Mouse (Mus musculus) 3T3-L1 (cell line): Measurements from ENCODE around the gene Marf1.
"Not testable (repeated sequence)": the region's sequence is repeated elsewhere in the genome, so short reads cannot be mapped to it uniquely, and the experiment has no call there.

Experiments
- DNase-seq: peaks from one replicate; pipeline ENCODE4 v3.0.0-alpha.2; 2015; ENCODE audit warnings: low read depth, low spot score

Gene Marf1

DNA sequence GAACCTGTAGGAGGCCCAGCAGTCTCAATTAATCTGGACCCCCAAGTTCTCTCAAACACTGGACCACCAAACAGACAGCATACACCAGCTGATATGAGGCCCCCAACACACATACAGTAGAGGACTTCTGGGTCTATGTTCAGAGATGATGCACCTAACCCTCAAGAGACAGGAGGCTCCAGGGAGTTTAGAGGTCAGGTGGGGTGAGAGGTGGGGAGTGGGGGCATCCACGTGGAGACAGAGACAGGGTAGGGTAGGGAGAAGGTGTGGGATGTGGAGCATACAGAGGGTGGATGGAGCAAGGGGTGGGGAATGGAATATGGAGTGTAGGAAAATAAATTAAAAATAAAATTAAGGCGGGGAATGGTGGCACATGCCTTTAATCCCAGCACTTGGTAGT, 94.5 kb downstream of the Marf1 start:
- not testable (repeated sequence) for DNase-seq

DNA sequence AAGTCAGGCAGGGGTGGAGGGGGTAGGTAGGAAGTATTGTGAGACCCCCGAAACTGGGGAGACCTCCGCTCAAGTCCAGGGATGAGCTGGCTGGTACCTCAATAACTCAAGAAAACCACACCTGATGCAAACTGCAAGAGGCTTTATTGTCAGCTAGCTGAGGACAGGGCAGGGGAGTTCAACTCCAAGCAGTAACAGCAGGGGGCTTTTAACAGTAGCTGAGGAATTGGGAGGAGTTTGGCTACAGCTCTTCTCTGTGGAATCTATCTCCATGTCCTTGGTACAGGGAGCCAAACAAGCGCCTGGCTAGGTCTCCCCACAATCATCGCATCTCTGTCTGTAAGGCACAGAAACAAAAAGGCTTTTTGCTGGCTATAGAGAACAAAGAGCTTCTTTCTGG, 96.6 kb downstream of the Marf1 start:
- DNase-seq: not testable (repeated sequence)

DNA sequence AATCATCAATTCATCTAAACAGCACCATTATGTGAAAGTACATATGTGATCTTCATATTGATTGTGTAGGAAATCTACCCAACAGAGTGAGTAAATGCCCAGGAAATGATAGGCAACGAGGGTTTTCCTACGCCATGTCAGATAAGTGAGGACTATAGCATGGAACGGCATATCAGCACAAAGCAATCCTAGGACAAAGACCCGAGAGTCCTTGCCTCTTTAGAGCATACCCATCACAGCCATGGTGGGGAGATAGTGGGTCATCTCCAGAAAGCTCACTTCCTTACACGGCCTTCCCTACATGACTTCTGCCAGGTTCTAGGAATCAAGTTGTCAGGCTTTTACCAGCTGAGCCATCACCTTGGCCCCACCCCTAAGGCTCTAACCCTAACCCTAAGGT, 103.3 kb downstream of the Marf1 start:
- DNase-seq: no peak
